Mouse (Mus musculus) megakaryocyte, embryonic 14.5 days (primary cell): ENCODE results near the gene Tmpo.

ENCODE experiments used
- FLI1 ChIP-seq: IDR thresholded peaks from 2 replicates; pipeline ENCODE4 v1.6.1; 2012; ENCODE audit warnings: low read length, inconsistent platforms, mixed read lengths
- GATA1 ChIP-seq: IDR thresholded peaks from 3 replicates; pipeline ENCODE4 v1.6.1; 2012; ENCODE audit warnings: mixed read lengths, low read length, inconsistent platforms, borderline replicate concordance

DNA sequence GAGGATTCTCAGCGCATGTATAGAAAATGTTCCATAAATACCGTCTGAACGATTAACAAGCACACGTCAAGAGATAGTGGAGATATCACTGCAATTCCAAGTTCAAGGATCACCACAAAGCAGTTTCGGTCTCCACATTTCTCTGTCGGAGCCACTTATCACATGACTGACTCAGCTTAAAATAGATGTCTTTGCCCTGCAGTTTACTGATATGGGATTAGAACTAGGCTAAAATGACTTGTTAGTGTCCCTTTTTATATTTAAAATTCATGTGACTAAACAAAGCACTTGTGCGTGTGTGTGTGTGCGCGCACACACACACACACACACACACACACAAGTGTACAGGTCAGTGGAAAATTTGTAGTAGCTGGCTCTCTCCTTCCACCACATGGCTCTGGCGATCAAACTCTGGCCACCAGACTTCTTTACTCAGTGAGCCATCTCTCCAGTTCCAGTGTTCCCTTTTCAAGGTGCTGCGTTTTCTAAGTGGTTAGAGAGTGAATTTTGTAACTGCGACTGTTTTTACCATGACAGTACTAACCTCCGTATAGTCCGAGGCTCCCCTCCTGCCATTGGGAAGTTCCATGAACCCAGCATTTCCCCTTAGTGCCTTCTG, 41.9 kb downstream of the Tmpo start:
- TF ChIP-seq GATA1 (no peak), FLI1 (no peak)
